Mouse (Mus musculus) gastrocnemius, postnatal 36 days (tissue): ENCODE measurements around the gene Ksr1. TPM values are rescaled to one million over a fixed set of nuclear protein-coding genes. Genes with fewer than 3 reads are reported as not detected.

Experiments
- DNase-seq, 2 experiments: peaks; one replicate each; pipeline ENCODE4 v3.0.0; 2022
- intact Hi-C: fragments of 180-260 bp; cut with DNase I; formaldehyde crosslinking; loops from one replicate; pipeline ENCODE4 v1.15.1; 2025
- total RNA-seq, 2 experiments: library from RNA; stranded (reverse); gene quantifications; 2 replicates each; pipeline ENCODE4 v1.2.3; 2021

Gene Ksr1
- total RNA-seq, 2 experiments from 2014 or later = 72.2 to 74.8 TPM

GRCm38 (mm10) chr11:78971096-78971495, 175.1 kb downstream of the Ksr1 start:
- intact Hi-C loops = no loop called here
- no peak for DNase-seq

- intact Hi-C loops = loop anchor here (10.0 kb wide), 1 partner anchor 327 kb away; the partner anchor contains the start of gene Gm9964
- no peak for DNase-seq
Measured at GRCm38 (mm10) chr11:78968121-78968520, 178.1 kb downstream of the Ksr1 start.

GRCm38 (mm10) chr11:78967371-78967770, 178.8 kb downstream of the Ksr1 start:
- intact Hi-C loops = loop anchor here (2.0 to 10.0 kb wide), 2 partner anchors 247 to 327 kb away; partner anchors contain the start of gene Gm9964
- DNase-seq = peak in 1 of 2 experiments; percentile 30

Other genes with a start within 250 kb of the Ksr1 start
- gene Nos2, start 225.6 kb downstream of the Ksr1 start, total RNA-seq = 1 to 10 TPM; 1.1 to 1.2 TPM
- 10 to 100 TPM in 1 of 2 experiments, 1 to 10 TPM in 1; 7.2 to 10.5 TPM for gene Lgals9, start 161.5 kb downstream of the Ksr1 start, total RNA-seq
- gene Wsb1, start 108.3 kb upstream of the Ksr1 start, total RNA-seq = 1 to 10 TPM; 6.7 to 6.9 TPM
- not detected for gene Gm9964, start 150.5 kb upstream of the Ksr1 start, total RNA-seq
- 10 to 100 TPM; 16.4 to 17.1 TPM for gene Nf1, start 193.3 kb upstream of the Ksr1 start, total RNA-seq